Mouse (Mus musculus) kidney, postnatal 10 days (tissue): Measurements from ENCODE around the gene Spats2.
A peak's percentile ranks its signal among the peaks of the same experiment; 100 is the strongest.
"Not testable (repeated sequence)": the region's sequence is repeated elsewhere in the genome, so short reads cannot be mapped to it uniquely, and the experiment has no call there.

Source experiments
- DNase-seq: peaks from one replicate; pipeline ENCODE4 v3.0.0; 2021; ENCODE audit warnings: mixed read lengths

Gene Spats2

GRCm38 (mm10) chr15:99226090-99226489 is 100.4 kb downstream of the Spats2 start:
- no peak for DNase-seq

DNA sequence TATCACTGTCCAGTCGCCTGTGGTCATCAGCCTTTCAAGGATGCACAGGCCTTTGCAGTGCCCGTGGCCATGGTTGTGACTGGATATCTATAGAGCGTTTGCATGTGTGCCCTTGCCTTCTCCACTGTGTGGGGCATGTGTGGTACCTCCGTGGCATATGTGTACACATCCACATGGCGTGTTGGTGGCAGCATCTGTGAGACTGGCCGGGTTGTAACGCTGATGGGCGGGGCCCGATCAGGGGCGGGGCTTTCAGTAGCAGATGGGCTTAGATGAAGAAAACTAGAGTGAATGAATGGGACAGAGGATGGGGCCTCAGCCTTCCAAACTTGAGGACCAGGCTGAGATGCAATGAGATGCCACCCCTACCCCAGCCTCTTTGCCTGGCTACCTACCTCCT is 106.3 kb downstream of the Spats2 start:
- DNase-seq, result no peak

DNA sequence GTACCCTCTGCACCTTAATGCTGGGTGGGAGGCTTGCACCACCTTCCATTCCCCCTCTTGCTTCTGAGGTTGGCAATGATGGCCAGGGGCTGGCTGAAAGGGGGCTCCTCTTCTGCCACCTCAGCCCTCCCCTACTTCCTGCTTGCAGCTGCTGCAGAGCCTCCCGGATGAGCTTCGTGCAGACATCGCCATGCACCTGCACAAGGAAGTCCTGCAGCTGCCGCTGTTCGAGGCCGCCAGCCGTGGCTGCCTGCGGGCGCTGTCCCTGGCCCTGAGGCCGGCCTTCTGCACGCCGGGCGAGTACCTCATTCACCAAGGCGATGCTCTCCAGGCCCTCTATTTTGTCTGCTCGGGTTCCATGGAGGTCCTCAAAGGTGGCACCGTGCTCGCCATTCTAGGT is 108.0 kb downstream of the Spats2 start:
- DNase-seq, result no peak

- DNase-seq, result no peak
Measured at GRCm38 (mm10) chr15:99234326-99235010, 108.8 kb downstream of the Spats2 start.

GRCm38 (mm10) chr15:99238006-99238405 is 112.3 kb downstream of the Spats2 start:
- no peak for DNase-seq

GRCm38 (mm10) chr15:99240129-99240528 is 114.4 kb downstream of the Spats2 start:
- DNase-seq, result no peak

- no peak for DNase-seq
Measured at GRCm38 (mm10) chr15:99241249-99241648, 115.5 kb downstream of the Spats2 start.

GRCm38 (mm10) chr15:99242045-99242444 is 116.3 kb downstream of the Spats2 start:
- DNase-seq, result no peak

GRCm38 (mm10) chr15:99246736-99247135 is 121.0 kb downstream of the Spats2 start:
- not testable (repeated sequence) for DNase-seq

DNA sequence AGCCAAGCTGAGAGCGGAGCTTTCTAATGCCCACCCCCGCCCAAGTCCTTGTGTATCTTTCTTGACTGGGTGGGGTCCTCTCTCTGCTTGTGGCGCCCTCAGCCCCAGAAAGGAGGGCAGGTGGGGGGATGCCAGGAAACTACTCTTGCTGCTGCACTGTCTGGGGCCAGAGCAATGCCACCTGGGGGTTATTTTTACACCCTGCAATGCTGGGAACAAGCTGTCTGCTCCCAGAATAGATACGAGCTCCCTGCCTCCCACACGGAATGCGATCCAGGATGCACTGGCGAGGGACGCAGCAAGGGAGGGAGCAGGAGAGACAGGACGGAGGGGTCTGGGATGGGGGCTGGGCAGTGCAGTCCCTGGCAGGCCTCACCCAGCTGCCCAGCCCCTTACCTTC is 123.3 kb downstream of the Spats2 start:
- no peak for DNase-seq

GRCm38 (mm10) chr15:99249938-99250337 is 124.2 kb downstream of the Spats2 start:
- DNase-seq, result no peak

GRCm38 (mm10) chr15:99251111-99251510 is 125.4 kb downstream of the Spats2 start:
- DNase-seq, result peak; percentile 34

DNA sequence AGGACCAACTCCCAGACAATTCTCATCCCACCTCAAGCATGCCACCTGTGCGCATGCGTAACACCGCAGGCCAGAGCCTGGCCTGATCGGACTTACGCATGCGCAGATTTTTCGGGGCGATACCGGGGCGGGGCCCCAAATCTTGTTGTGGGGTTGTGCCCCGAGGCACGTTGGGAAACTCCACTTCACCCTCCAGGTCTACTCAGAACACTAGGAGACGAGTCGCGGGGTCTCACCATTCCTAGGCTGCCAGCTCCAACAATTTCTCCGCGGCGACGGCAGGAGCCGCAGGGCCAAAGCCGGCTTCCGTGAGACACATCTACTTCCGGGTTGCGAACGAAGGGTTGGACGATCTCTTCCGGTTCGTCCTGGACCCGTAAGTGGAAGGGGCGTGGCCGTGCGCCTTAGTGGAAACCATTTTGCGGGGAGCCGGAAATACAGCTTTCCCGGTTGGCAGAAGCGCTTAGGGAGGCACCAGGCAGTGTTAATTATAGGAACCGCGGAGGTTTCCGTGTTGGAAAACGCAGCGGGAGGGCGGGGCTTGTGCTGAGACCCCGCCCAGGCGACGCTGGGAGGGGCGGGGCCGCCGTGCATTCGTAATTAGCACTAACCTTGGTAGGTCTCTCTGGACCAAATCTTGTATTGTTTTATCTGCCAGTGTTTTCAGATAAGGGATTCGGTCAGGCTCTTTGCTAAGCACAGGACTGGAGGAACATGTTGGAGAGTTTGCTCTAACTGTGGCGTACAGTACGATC is 126.1 kb downstream of the Spats2 start, which contains the start of gene Mcrs1:
Mcrs1 (minus strand) TSS at position 336 of the 755 bp plus-strand sequence.
- DNase-seq, result peak; percentile 99

- DNase-seq, result peak; percentile 86
Measured at GRCm38 (mm10) chr15:99252381-99253174, 126.9 kb downstream of the Spats2 start.

GRCm38 (mm10) chr15:99253175-99253479 is 127.4 kb downstream of the Spats2 start:
- DNase-seq, result not testable (repeated sequence)

DNA sequence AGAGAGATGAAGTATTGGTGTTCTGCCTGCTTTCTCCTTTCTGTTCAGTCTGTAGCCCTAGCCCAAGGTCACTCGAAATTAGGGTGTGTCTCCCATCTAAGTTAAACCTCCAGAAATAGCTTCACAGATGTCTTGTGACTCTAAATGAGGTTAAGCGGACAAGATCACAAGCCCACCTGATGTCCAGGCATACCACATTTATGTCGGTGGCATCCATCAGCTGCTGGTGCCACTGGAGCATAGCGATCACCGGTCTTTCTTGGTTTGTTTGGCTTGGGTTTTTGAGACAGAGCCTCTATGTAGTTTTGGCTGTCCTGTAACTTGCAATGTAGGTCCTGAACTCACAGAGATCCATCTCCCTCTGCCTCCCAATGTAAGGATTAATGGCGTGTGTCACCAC is 128.1 kb downstream of the Spats2 start:
- no peak for DNase-seq

GRCm38 (mm10) chr15:99254477-99255005 is 128.8 kb downstream of the Spats2 start:
- DNase-seq, result no peak

GRCm38 (mm10) chr15:99255241-99255749 is 129.6 kb downstream of the Spats2 start:
- DNase-seq, result no peak

GRCm38 (mm10) chr15:99259167-99259729 is 133.5 kb downstream of the Spats2 start:
- DNase-seq, result no peak

DNA sequence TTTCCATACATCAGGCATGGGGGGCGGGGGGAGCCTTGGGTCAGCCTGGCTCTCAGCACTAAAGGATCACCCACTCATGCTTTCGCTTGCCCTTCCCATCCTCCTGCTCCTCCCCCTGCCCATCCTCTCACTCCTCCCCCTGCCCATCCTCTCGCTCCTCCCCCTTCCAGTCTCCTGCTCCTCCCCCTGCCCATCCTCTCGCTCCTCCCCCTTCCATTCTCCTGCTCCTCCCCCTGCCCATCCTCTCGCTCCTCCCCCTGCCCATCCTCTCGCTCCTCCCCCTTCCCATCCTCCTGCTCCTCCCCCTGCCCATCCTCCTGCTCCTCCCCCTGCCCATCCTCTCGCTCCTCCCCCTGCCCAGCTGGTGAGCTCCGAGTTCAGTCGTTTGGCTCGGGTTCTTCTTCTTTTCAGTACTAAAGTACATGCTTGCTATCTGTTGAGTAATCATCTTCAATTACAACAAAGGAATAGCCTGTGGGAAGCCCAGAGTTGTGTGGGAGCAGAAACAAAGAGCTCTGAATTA is 134.1 kb downstream of the Spats2 start:
- DNase-seq, result peak; percentile 89

DNA sequence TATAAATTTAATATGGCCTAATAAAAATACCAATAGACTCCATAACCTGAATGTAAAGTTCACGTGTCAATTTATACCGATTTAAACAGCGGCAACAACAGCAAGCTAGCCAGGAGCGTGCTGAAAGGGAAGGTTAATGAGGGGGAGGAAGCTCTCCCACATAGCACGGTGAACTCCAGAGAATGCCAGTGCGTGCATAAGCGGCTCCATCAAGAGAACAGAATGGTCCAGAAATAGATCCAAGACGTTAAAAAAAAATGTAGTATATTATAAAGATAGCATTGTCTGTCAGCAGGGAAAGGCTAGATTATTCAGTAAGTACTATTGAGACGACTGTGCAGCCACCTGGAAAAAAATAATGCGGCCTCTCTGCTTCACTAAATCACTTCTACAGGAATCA is 137.0 kb downstream of the Spats2 start:
- no peak for DNase-seq
